Comparison of ENCODE assay signal across 8 mouse cellular contexts in genomic region chr4:134287575-134288025, GRCm38 (mm10). TPM values are rescaled to one million over a fixed set of nuclear protein-coding genes. Genes with fewer than 3 reads are reported as not detected.
DNase-seq lines count a peak whose midpoint lies in the region; ATAC-seq and TF ChIP-seq lines count a peak whose summit lies in the region.

Pdik1l (minus strand) TSS chr4:134287895.

- ATAC-seq in heart, embryonic 14.5 days (ENCODE audit: insufficient number of reproducible peaks, insufficient read depth, low FRiP score, low read depth), result peak; percentile 70
- ATAC-seq in liver, embryonic 14.5 days (ENCODE audit: insufficient read depth), result peak; percentile 75
- ATAC-seq in neural tube, embryonic 11.5 days (ENCODE audit: insufficient read depth, low FRiP score, low TSS enrichment), result peak; percentile 83

- H3K4me3 ChIP-seq in erythroblast, embryonic 14.5 days (replicated peaks), result peak within 1 kb of the TSS; percentile 100
- peak within 1 kb of the TSS; percentile 90 to 99 for H3K4me3 ChIP-seq in heart, embryonic 14.5 days (ENCODE audit: control insufficient read depth in 1 of 2, insufficient read depth in 1 of 2, low read depth in 1 of 2, low read length in 2 of 2)
- H3K4me3 ChIP-seq in liver, embryonic 14.5 days (ENCODE audit: insufficient read depth in 1 of 2, low read depth in 2 of 2, low read length in 2 of 2), result peak within 1 kb of the TSS; percentile 87 to 97
- peak within 1 kb of the TSS; percentile 89 for H3K4me3 ChIP-seq in neural tube, embryonic 11.5 days (ENCODE audit: low read depth, low read length)
- peak within 1 kb of the TSS; percentile 95 for H3K4me3 ChIP-seq in testis, adult 2 months (ENCODE audit: control insufficient read depth, low read depth, low read length)

- no peak; the same call in 1 of the 2 replicates for TF ChIP-seq POLR2A in brain, embryonic 14.5 days (IDR thresholded peaks at IDR 0.05; ENCODE audit: borderline replicate concordance, extremely low read depth, insufficient read depth, insufficient read length, poor library complexity, severe bottlenecking)
- no peak; the same call in 1 of the 2 replicates for TF ChIP-seq POLR2A in testis, adult 2 months (IDR thresholded peaks at IDR 0.05; ENCODE audit: control insufficient read depth, low read depth, low read length)

- no peaks in the 10 kb centered on the region for H3K9me3 ChIP-seq in erythroblast, embryonic 14.5 days (ENCODE audit: control insufficient read depth, low read length)
- H3K9me3 ChIP-seq in heart, embryonic 14.5 days (ENCODE audit: control insufficient read depth, low read length), result no peaks in the 10 kb centered on the region
- H3K9me3 ChIP-seq in liver, embryonic 14.5 days (ENCODE audit: control insufficient read depth, low read length), result no peaks in the 10 kb centered on the region
- no peaks in the 10 kb centered on the region for H3K9me3 ChIP-seq in neural tube, embryonic 11.5 days (ENCODE audit: control insufficient read depth, low read length)

- TF ChIP-seq EP300 in liver, embryonic 14.5 days (IDR thresholded peaks at IDR 0.05; ENCODE audit: low read depth), result no peak

- peaks cover 9% of the 10 kb centered on the region for H3K27me3 ChIP-seq in erythroblast, embryonic 14.5 days (ENCODE audit: control insufficient read depth)
- H3K27me3 ChIP-seq in heart, embryonic 14.5 days (ENCODE audit: control insufficient read depth, insufficient read depth, low read length), result no peaks in the 10 kb centered on the region
- no peaks in the 10 kb centered on the region for H3K27me3 ChIP-seq in liver, embryonic 14.5 days (ENCODE audit: control insufficient read depth, insufficient read depth, low read length)
- no peaks in the 10 kb centered on the region for H3K27me3 ChIP-seq in neural tube, embryonic 11.5 days (ENCODE audit: control insufficient read depth, insufficient read depth, low read length)
- no peaks in the 10 kb centered on the region for H3K27me3 ChIP-seq in testis, adult 2 months (ENCODE audit: control insufficient read depth, insufficient read depth, low read length)

- TF ChIP-seq CTCF in brain, embryonic 14.5 days (IDR thresholded peaks at IDR 0.05; ENCODE audit: borderline replicate concordance, extremely low read depth, insufficient read depth, insufficient read length), result no peak
- TF ChIP-seq CTCF in liver, embryonic 14.5 days (IDR thresholded peaks at IDR 0.05; ENCODE audit: low read depth), result no peak; the same call in 1 of the 2 replicates
- no peak for TF ChIP-seq CTCF in testis, adult 2 months (IDR thresholded peaks at IDR 0.05; ENCODE audit: control insufficient read depth, insufficient read depth, insufficient replicate concordance, low read depth, low read length)

- peak within 1 kb of the TSS; percentile 94 for H3K4me2 ChIP-seq in heart, embryonic 14.5 days (ENCODE audit: low read length)
- H3K4me2 ChIP-seq in liver, embryonic 14.5 days (ENCODE audit: low read depth), result peak within 1 kb of the TSS; percentile 83
- peak within 1 kb of the TSS; percentile 87 for H3K4me2 ChIP-seq in neural tube, embryonic 11.5 days (ENCODE audit: low read depth)

- 2% methylated on average over 43 of the region's 43 CpGs for WGBS in heart, embryonic 14.5 days
- WGBS in liver, embryonic 14.5 days (ENCODE audit: insufficient replicate concordance), result under 1% methylated on average over 43 of the region's 43 CpGs
- 0% methylated on average over 27 of the region's 43 CpGs for WGBS in neural tube, embryonic 11.5 days

- DNase-seq in CD8-positive naive resting alpha-beta T cell, adult 2 months (ENCODE audit: low read depth in 2 of 2, low spot score in 2 of 2), result peak; percentile 68 to 76
- DNase-seq in brain, embryonic 14.5 days (ENCODE audit: low read depth), result peak; percentile 94
- DNase-seq in kidney, postnatal 14 days, result peak; percentile 85
- peak; percentile 68 to 78 (median 71) for DNase-seq in liver, embryonic 14.5 days (ENCODE audit: low read depth in 3 of 3, low spot score in 3 of 3)
- peak; percentile 87 for DNase-seq in neural tube, embryonic 11.5 days (ENCODE audit: low spot score)

- H3K4me1 ChIP-seq in erythroblast, embryonic 14.5 days (ENCODE audit: control insufficient read depth), result peaks cover 44% of the 10 kb centered on the region
- peaks cover 4 to 42% of the 10 kb centered on the region in 2 experiments for H3K4me1 ChIP-seq in heart, embryonic 14.5 days (ENCODE audit: control insufficient read depth in 2 of 2, insufficient read depth in 2 of 2, low read length in 2 of 2)
- H3K4me1 ChIP-seq in liver, embryonic 14.5 days (replicated peaks; ENCODE audit: control insufficient read depth in 2 of 2, insufficient read depth in 2 of 2, low read length in 1 of 2), result peaks cover 21 to 29% of the 10 kb centered on the region in 2 experiments
- peaks cover 11% of the 10 kb centered on the region for H3K4me1 ChIP-seq in neural tube, embryonic 11.5 days (ENCODE audit: control insufficient read depth, insufficient read depth, low read length)
- H3K4me1 ChIP-seq in testis, adult 2 months (ENCODE audit: control insufficient read depth, insufficient read depth, low read length), result peaks cover 10% of the 10 kb centered on the region

- H3K9ac ChIP-seq in heart, embryonic 14.5 days (ENCODE audit: low read length), result peak within 1 kb of the TSS; percentile 99
- H3K9ac ChIP-seq in liver, embryonic 14.5 days (replicated peaks), result peak within 1 kb of the TSS; percentile 99
- H3K9ac ChIP-seq in neural tube, embryonic 11.5 days (ENCODE audit: low read length), result peak within 1 kb of the TSS; percentile 99

- H3K36me3 ChIP-seq in erythroblast, embryonic 14.5 days (ENCODE audit: control insufficient read depth), result peaks cover 29% of the 10 kb centered on the region
- peaks cover 18% of the 10 kb centered on the region for H3K36me3 ChIP-seq in heart, embryonic 14.5 days (ENCODE audit: control insufficient read depth, insufficient read depth, low read length)
- H3K36me3 ChIP-seq in liver, embryonic 14.5 days (replicated peaks; ENCODE audit: control insufficient read depth, insufficient read depth, low read depth), result peaks cover 18% of the 10 kb centered on the region
- no peaks in the 10 kb centered on the region for H3K36me3 ChIP-seq in neural tube, embryonic 11.5 days (ENCODE audit: control insufficient read depth, insufficient read depth, low read length)
- H3K36me3 ChIP-seq in testis, adult 2 months (ENCODE audit: control insufficient read depth, insufficient read depth, low read length), result no peaks in the 10 kb centered on the region; the same call in 1 of the 2 replicates

- H3K27ac ChIP-seq in heart, embryonic 14.5 days (replicated peaks in 1 of 2; ENCODE audit: control insufficient read depth in 1 of 2, insufficient read depth in 1 of 2, low read depth in 2 of 2, low read length in 2 of 2), result peak within 1 kb of the TSS; percentile 88 to 100
- H3K27ac ChIP-seq in liver, embryonic 14.5 days, result peak within 1 kb of the TSS; percentile 71
- H3K27ac ChIP-seq in neural tube, embryonic 11.5 days (ENCODE audit: low read depth, low read length), result peak within 1 kb of the TSS; percentile 100
- peak within 1 kb of the TSS; percentile 82 for H3K27ac ChIP-seq in testis, adult 2 months (ENCODE audit: control insufficient read depth, insufficient read depth, low read depth, low read length)

RNA-seq across cellular contexts. Expression of gene Pdik1l, which starts in this region (rescaled TPM):
- polyA plus RNA-seq in brain, embryonic 14.5 days (2012; rRNA removed), result 18.8 and 20.7 TPM in 2 replicates
- 0.14 and 0.53 TPM in 2 replicates for polyA plus RNA-seq in erythroblast, embryonic 14.5 days (2012)
- 13.5 and 15.3 TPM in 2 replicates for polyA plus RNA-seq in heart, embryonic 14.5 days (2014; fragmentation: Nextera tagmentation; extraction: Ambion mirVana)
- 2.8 and 4.5 TPM in 2 replicates for polyA plus RNA-seq in liver, embryonic 14.5 days (2012; rRNA removed)
- polyA plus RNA-seq in liver, embryonic 14.5 days (2014; fragmentation: Nextera tagmentation; extraction: Ambion mirVana), result 11.7 and 12.4 TPM in 2 replicates
- polyA plus RNA-seq in neural tube, embryonic 11.5 days (2014; fragmentation: Nextera tagmentation; extraction: Ambion mirVana), result 21.6 and 23.1 TPM in 2 replicates
- polyA plus RNA-seq in testis, adult 2 months (2012; rRNA removed), result 6.2 and 6.4 TPM in 2 replicates

Comparison
In these comparisons a context has a peak if more than half of its experiments do, and no peak if none do; other contexts are left out.
1. Peak in every context shown above with its lines: DNase-seq, ATAC-seq, H3K4me3 ChIP-seq and H3K27ac ChIP-seq.